Mouse (Mus musculus) lung, adult 2 months (tissue): ENCODE measurements around the gene Pds5b. TPM values are rescaled to one million over a fixed set of nuclear protein-coding genes. Genes with fewer than 3 reads are reported as not detected.
"Not testable (repeated sequence)": the region's sequence is repeated elsewhere in the genome, so short reads cannot be mapped to it uniquely, and the experiment has no call there.

Source experiments
- DNase-seq: peaks from one replicate; pipeline ENCODE4 v3.0.0; 2022
- H3K4me1 ChIP-seq: fragments of 200-500 bp; 2 replicates; pipeline ENCODE4 v1.6.1; 2011; ENCODE audit warnings: low read length; ENCODE audit not compliant: control insufficient read depth, insufficient read depth
- H3K4me3 ChIP-seq: fragments of 200-500 bp; replicated peaks from 2 replicates; pipeline ENCODE3; 2011; ENCODE audit warnings: low read depth, mild to moderate bottlenecking, control low read depth, low read length; ENCODE audit errors: extremely low read depth
- CTCF ChIP-seq: fragments of 200-500 bp; IDR thresholded peaks from 2 replicates; pipeline ENCODE4 v1.5.1; 2011; ENCODE audit warnings: mild to moderate bottlenecking, low read length, control low read depth; ENCODE audit not compliant: insufficient read depth
- POLR2A ChIP-seq: fragments of 200-500 bp; IDR thresholded peaks from 2 replicates; pipeline ENCODE4 v1.6.1; 2011; ENCODE audit warnings: low read depth, mild to moderate bottlenecking, control low read depth, low read length, borderline replicate concordance; ENCODE audit errors: extremely low read depth
- WGBS: fragments of 180-500 bp; shearing (Covaris S2); methylation state at CpG from one replicate; pipeline ENCODE4 v1.1.7; 2018; 5-methylcytosine and 5-hydroxymethylcytosine counted together
- polyA plus RNA-seq: library from polyadenylated mRNA; depleted of rRNA; stranded (reverse); fragments of >200 nt; gene quantifications from 2 replicates; pipeline ENCODE4 v1.2.3, GENCODE M21; 2012

Pds5b gene
- polyA plus RNA-seq, 1 experiment, result 8.0 TPM

GRCm38 (mm10) chr5:150693277-150693676 lies 19.7 kb downstream of the Pds5b start:
- 70% methylated on average over 2 of the region's 2 CpGs for WGBS
- TF ChIP-seq CTCF (no peak), POLR2A (no peak)
- Histone ChIP-seq H3K4me1 (no peaks in the 10 kb centered on the region), H3K4me3 (no peak overlapping the region)
- no peak for DNase-seq

GRCm38 (mm10) chr5:150702714-150703113 lies 29.2 kb downstream of the Pds5b start:
- WGBS, result 31% methylated on average over 2 of the region's 2 CpGs
- DNase-seq, result peak; percentile 35
- TF ChIP-seq CTCF (no peak), POLR2A (no peak)
- Histone ChIP-seq H3K4me1 (peaks cover 2% of the 10 kb centered on the region; the same call in 1 of the 2 replicates), H3K4me3 (no peak overlapping the region)

GRCm38 (mm10) chr5:150706651-150707050 lies 33.1 kb downstream of the Pds5b start:
- 53% methylated on average over 1 of the region's 1 CpGs for WGBS
- not testable (repeated sequence) for DNase-seq, H3K4me1 ChIP-seq, H3K4me3 ChIP-seq

DNA sequence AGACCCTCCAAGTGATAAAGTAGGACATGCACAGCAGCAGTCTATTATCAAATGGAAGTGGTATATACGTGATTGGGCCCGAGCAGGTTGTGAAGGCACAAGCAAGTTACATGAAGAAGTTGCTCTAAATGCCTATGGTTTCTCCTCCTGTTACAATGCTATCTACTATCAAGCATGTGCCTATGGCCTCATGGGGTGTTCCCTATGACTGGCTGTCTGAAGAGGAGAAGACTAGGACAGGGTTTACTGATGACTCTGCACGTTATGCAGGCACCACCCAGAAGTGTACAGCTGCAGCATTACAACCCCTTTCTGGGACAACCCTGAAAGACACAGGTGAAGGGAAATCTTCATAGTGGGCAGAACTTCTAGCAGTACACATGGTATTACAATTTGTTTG lies 33.6 kb downstream of the Pds5b start:
- WGBS, result 90% methylated on average over 3 of the region's 3 CpGs
- DNase-seq, H3K4me3 ChIP-seq, H3K4me1 ChIP-seq: not testable (repeated sequence)

- TF ChIP-seq CTCF, result no peak
- no peak for TF ChIP-seq POLR2A
- no peak for DNase-seq
- peaks cover 9% of the 10 kb centered on the region for H3K4me1 ChIP-seq
- 88% methylated on average over 4 of the region's 4 CpGs for WGBS
- no peak overlapping the region for H3K4me3 ChIP-seq
These were observed 38.0 kb downstream of the Pds5b start for GRCm38 (mm10) chr5:150711503-150711902.

GRCm38 (mm10) chr5:150713431-150713830 lies 39.9 kb downstream of the Pds5b start:
- Histone ChIP-seq H3K4me1 (peaks cover 9% of the 10 kb centered on the region), H3K4me3 (no peak overlapping the region)
- TF ChIP-seq CTCF (no peak), POLR2A (no peak)
- no peak for DNase-seq

- no peak overlapping the region for H3K4me3 ChIP-seq
- DNase-seq, result no peak
- WGBS, result 25% methylated on average over 4 of the region's 4 CpGs
- peaks cover 9% of the 10 kb centered on the region for H3K4me1 ChIP-seq
- TF ChIP-seq POLR2A (no peak), CTCF (peak; percentile 53)
These were observed 44.2 kb downstream of the Pds5b start for GRCm38 (mm10) chr5:150717775-150718174.

DNA sequence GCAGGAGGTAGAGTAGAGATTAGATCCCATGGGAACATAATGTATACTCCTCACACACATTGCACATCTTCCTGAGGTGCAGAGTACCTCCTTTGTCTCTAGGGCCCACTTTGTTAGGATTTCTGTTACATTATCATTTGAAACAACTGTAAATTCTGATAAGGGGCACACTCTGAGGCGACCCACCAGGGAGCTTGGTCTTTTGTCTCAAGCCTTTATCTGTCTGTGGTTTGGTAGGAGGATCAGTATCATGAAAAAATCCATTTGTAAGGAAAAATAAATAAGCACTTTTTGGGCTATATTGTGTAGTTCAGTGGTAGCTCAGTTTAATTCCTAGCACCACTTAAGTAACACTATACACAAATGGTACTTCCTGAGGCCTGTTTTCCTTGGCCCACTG lies 51.1 kb downstream of the Pds5b start:
- Histone ChIP-seq H3K4me3 (no peak overlapping the region), H3K4me1 (no peaks in the 10 kb centered on the region)
- no peak for DNase-seq
- TF ChIP-seq POLR2A (no peak), CTCF (no peak)
- 90% methylated on average over 1 of the region's 1 CpGs for WGBS

DNA sequence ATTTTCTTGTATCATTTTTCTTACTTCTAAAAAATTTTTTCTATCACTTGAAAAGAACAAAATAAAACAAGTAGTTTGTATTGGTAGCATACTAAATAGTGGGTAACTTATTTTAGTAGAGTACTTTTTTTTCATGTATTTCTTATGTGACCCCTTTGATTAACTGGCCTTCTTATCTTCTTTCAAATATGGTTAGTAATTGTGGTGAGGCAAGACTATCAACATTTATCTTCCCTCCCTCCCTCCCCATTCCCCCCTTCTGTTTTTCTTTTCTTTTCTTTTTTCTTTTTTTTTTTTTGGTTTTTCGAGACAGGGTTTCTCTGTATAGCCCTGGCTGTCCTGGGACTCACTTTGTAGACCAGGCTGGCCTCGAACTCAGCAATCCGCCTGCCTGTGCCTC lies 63.5 kb downstream of the Pds5b start:
- H3K4me3 ChIP-seq, H3K4me1 ChIP-seq, DNase-seq: not testable (repeated sequence)
- WGBS, result 92% methylated on average over 3 of the region's 3 CpGs

DNA sequence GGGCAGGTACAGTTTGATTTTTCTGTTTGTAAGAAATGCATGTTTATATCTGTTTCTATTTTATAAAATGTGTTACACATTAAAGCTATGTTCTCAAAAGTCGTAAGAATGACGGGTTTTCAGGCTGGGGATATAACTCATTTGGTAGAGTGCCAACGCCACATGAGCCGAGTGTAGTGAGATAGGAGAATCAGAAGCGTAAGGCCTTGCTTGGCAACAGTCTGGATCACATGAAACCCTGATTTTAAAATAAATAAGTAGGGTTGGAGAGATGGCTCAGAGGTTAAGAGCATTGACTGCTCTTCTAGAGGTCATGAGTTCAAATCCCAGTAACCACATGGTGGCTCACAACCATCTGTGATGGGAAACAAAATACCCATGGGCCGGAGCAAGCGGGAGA lies 65.8 kb downstream of the Pds5b start:
- TF ChIP-seq CTCF (no peak), POLR2A (no peak)
- no peak overlapping the region for H3K4me3 ChIP-seq
- H3K4me1 ChIP-seq, result no peaks in the 10 kb centered on the region
- WGBS, result 88% methylated on average over 7 of the region's 7 CpGs
- DNase-seq, result no peak

DNA sequence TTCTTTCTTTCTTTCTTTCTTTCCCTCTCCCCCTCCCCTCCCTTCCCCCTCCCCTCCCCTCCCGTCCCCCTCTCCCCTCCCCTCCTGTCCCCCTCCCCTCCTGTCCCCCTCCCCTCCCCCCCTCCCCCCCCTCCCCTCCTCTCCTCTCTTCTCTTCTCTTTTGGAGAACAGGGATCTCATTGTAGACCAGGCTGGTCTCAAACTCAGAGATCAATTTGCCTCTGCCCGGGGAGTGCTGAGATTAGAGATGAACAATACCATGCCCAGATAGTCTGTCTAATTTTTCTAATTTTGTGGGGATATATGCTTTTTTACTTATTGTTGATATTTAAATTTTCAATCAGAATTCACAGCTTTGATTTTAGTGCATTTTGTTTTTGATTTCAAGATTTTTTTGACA lies 67.1 kb downstream of the Pds5b start:
- DNase-seq, result no peak
- Histone ChIP-seq H3K4me3 (no peak overlapping the region), H3K4me1 (no peaks in the 10 kb centered on the region)
- TF ChIP-seq CTCF, result no peak
- no peak for TF ChIP-seq POLR2A
- WGBS, result 93% methylated on average over 1 of the region's 2 CpGs

- 70% methylated on average over 5 of the region's 5 CpGs for WGBS
- TF ChIP-seq POLR2A (no peak), CTCF (no peak)
- Histone ChIP-seq H3K4me3 (no peak overlapping the region), H3K4me1 (no peaks in the 10 kb centered on the region)
- DNase-seq, result no peak
These were observed 83.1 kb downstream of the Pds5b start for GRCm38 (mm10) chr5:150756623-150757022.
